Mouse (Mus musculus): ENCODE measurements around the gene Hsbp1. TPM values are rescaled to one million over a fixed set of nuclear protein-coding genes. Genes with fewer than 3 reads are reported as not detected.
A peak's percentile ranks its signal among the peaks of the same experiment; 100 is the strongest.
"Not testable (repeated sequence)": the region's sequence is repeated elsewhere in the genome, so short reads cannot be mapped to it uniquely, and the experiment has no call there.

The Hsbp1 gene
- 90.7 and 130 TPM in 2 replicates for polyA plus RNA-seq (2012; rRNA removed)

DNA sequence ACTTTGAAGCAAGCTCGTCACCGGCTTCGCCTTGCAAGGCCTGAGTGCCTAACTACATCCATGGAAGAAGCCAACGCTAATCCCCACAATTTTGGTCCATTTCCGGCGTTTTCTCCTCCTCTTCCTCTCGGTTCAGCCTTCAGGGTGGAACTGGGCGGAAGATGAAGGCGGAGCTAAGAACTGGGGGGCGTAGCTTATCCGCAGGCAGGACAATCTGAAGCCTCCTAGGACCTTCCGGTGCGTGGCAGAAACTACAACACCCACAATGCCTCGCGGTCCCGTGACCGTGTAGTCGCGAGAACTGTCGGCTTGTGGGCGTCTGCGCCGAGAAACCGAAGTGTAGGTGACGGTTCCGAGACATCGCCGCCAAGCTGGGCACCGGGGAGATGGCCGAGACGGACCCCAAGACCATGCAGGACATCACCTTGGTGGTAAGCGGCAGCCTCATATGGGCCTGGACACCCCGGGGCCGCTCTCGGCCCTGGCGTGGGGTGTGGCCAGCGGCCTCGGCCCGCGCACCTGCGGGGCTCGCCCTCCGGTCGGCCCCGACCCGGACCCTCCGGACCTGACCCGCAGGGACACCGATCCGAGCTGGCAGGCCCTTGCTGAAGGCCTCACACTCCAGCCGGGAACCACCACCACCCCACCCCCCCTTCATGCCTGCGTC is at the start of gene Hsbp1:
Hsbp1 (plus strand) TSS at position 299 of the 667 bp plus-strand sequence.
- peaks cover 3% of the 10 kb centered on the region; the same call in 1 of the 2 replicates for H3K4me1 ChIP-seq (ENCODE audit: control insufficient read depth, insufficient read depth, low read length)
- peak; percentile 88; the same call in 1 of the 2 replicates for TF ChIP-seq POLR2A (IDR thresholded peaks at IDR 0.05; ENCODE audit: borderline replicate concordance, extremely low read depth, low read depth, low read length)
- TF ChIP-seq CTCF (IDR thresholded peaks at IDR 0.05; ENCODE audit: insufficient read depth, low read length): no peak
- peak; percentile 99 for DNase-seq
- WGBS: 3% methylated on average over 52 of the region's 52 CpGs
- H3K4me3 ChIP-seq (replicated peaks; ENCODE audit: extremely low read depth, low read depth, low read length): peak within 1 kb of the TSS; percentile 94

DNA sequence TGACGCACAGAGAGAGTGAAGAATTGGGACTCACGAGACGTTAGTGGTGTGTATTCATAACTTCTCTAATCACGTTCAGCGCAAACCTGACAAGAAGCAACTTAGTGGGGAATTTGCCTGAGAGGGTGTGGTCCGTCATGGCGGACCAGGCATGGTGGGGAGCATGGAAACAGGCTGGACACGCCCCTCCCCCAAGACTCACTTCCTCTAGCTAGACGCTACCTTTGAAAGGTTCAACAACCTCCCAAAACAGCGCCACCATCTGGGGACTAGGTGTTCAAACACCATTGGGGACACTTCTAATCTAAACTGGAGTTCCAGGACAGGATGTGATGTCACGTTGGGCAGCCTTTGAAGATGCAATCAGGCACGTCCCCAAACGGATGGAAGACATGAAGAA is 48.8 kb upstream of the Hsbp1 start:
- Histone ChIP-seq H3K4me3 (replicated peaks; ENCODE audit: extremely low read depth, low read depth, low read length) (no peak overlapping the region), H3K4me1 (ENCODE audit: control insufficient read depth, insufficient read depth, low read length) (no peaks in the 10 kb centered on the region)
- DNase-seq: no peak
- 73% methylated on average over 13 of the region's 13 CpGs for WGBS
- TF ChIP-seq CTCF (IDR thresholded peaks at IDR 0.05; ENCODE audit: insufficient read depth, low read length) (no peak), POLR2A (IDR thresholded peaks at IDR 0.05; ENCODE audit: borderline replicate concordance, extremely low read depth, low read depth, low read length) (no peak)

DNA sequence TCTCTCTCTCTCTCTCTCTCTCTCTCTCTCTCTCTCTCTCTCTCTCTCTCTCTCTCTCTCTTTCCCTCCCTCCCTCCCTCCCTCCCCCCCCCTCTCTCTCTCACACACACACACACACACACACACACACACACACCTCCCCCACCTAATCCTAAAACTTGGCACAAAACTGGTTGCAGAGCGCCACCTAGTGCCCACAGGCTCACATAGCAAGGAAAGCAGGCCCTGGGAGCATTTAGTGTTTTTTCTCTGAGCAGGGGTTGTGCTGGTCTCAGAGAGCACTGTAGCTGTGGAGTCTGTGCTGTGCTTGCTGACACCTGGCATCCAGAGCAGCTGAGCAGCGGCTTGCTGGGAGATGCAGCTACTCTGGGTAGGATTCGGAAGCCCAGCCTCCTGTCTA is 46.5 kb upstream of the Hsbp1 start:
- TF ChIP-seq CTCF (IDR thresholded peaks at IDR 0.05; ENCODE audit: insufficient read depth, low read length): peak; percentile 85
- not testable (repeated sequence) for H3K4me3 ChIP-seq (replicated peaks; ENCODE audit: extremely low read depth, low read depth, low read length); H3K4me1 ChIP-seq (ENCODE audit: control insufficient read depth, insufficient read depth, low read length)
- 30% methylated on average over 3 of the region's 3 CpGs for WGBS
- DNase-seq: peak; percentile 36

DNA sequence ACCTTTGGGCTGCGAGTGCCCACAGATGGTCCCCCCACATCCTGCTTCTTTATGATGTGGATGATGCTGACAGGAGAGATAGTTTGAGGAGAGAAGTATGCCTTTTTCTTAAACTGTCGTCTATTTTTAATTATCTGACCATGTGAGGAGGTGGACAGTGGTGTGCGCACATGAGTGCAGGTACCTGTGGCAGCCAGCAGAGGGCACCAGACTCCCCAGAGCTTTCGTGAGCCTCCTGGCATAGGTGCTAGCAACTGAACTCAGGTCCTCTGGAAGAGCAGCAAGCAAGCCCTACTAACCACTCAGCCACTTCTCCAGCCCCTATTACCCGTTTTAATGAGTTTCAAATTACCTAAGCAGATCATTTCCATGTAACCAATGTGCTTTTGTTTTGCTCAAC is 44.0 kb upstream of the Hsbp1 start:
- 84% methylated on average over 5 of the region's 5 CpGs for WGBS
- Histone ChIP-seq H3K4me3 (replicated peaks; ENCODE audit: extremely low read depth, low read depth, low read length) (no peak overlapping the region), H3K4me1 (ENCODE audit: control insufficient read depth, insufficient read depth, low read length) (no peaks in the 10 kb centered on the region)
- TF ChIP-seq CTCF (IDR thresholded peaks at IDR 0.05; ENCODE audit: insufficient read depth, low read length) (no peak), POLR2A (IDR thresholded peaks at IDR 0.05; ENCODE audit: borderline replicate concordance, extremely low read depth, low read depth, low read length) (no peak)
- no peak for DNase-seq

GRCm38 (mm10) chr8:119304196-119304595 is 40.1 kb upstream of the Hsbp1 start:
- TF ChIP-seq CTCF (IDR thresholded peaks at IDR 0.05; ENCODE audit: insufficient read depth, low read length) (no peak), POLR2A (IDR thresholded peaks at IDR 0.05; ENCODE audit: borderline replicate concordance, extremely low read depth, low read depth, low read length) (no peak)
- H3K4me3 ChIP-seq (replicated peaks; ENCODE audit: extremely low read depth, low read depth, low read length): no peak overlapping the region
- no peak for DNase-seq
- no peaks in the 10 kb centered on the region for H3K4me1 ChIP-seq (ENCODE audit: control insufficient read depth, insufficient read depth, low read length)
- 68% methylated on average over 8 of the region's 8 CpGs for WGBS

GRCm38 (mm10) chr8:119311412-119311811 is 32.9 kb upstream of the Hsbp1 start:
- 23% methylated on average over 3 of the region's 3 CpGs for WGBS
- no peak for TF ChIP-seq CTCF (IDR thresholded peaks at IDR 0.05; ENCODE audit: insufficient read depth, low read length)
- no peak for TF ChIP-seq POLR2A (IDR thresholded peaks at IDR 0.05; ENCODE audit: borderline replicate concordance, extremely low read depth, low read depth, low read length)
- Histone ChIP-seq H3K4me1 (ENCODE audit: control insufficient read depth, insufficient read depth, low read length) (no peaks in the 10 kb centered on the region), H3K4me3 (replicated peaks; ENCODE audit: extremely low read depth, low read depth, low read length) (no peak overlapping the region)
- peak; percentile 14 for DNase-seq

GRCm38 (mm10) chr8:119323215-119323614 is 21.1 kb upstream of the Hsbp1 start:
- TF ChIP-seq POLR2A (IDR thresholded peaks at IDR 0.05; ENCODE audit: borderline replicate concordance, extremely low read depth, low read depth, low read length): no peak
- TF ChIP-seq CTCF (IDR thresholded peaks at IDR 0.05; ENCODE audit: insufficient read depth, low read length): no peak
- no peak for DNase-seq
- 45% methylated on average over 6 of the region's 6 CpGs for WGBS
- Histone ChIP-seq H3K4me3 (replicated peaks; ENCODE audit: extremely low read depth, low read depth, low read length) (no peak overlapping the region), H3K4me1 (ENCODE audit: control insufficient read depth, insufficient read depth, low read length) (no peaks in the 10 kb centered on the region)

GRCm38 (mm10) chr8:119339546-119339945 is 4.7 kb upstream of the Hsbp1 start:
- WGBS: 67% methylated on average over 4 of the region's 4 CpGs
- H3K4me1 ChIP-seq (ENCODE audit: control insufficient read depth, insufficient read depth, low read length): no peaks in the 10 kb centered on the region
- DNase-seq: no peak
- no peak overlapping the region for H3K4me3 ChIP-seq (replicated peaks; ENCODE audit: extremely low read depth, low read depth, low read length)
- TF ChIP-seq CTCF (IDR thresholded peaks at IDR 0.05; ENCODE audit: insufficient read depth, low read length) (no peak), POLR2A (IDR thresholded peaks at IDR 0.05; ENCODE audit: borderline replicate concordance, extremely low read depth, low read depth, low read length) (no peak)

GRCm38 (mm10) chr8:119343606-119344005 is 682 bp upstream of the Hsbp1 start:
- WGBS: 83% methylated on average over 3 of the region's 3 CpGs
- no peak overlapping the region for H3K4me3 ChIP-seq (replicated peaks; ENCODE audit: extremely low read depth, low read depth, low read length)
- DNase-seq: no peak
- TF ChIP-seq CTCF (IDR thresholded peaks at IDR 0.05; ENCODE audit: insufficient read depth, low read length): no peak
- no peak for TF ChIP-seq POLR2A (IDR thresholded peaks at IDR 0.05; ENCODE audit: borderline replicate concordance, extremely low read depth, low read depth, low read length)
- peaks cover 3% of the 10 kb centered on the region; the same call in 1 of the 2 replicates for H3K4me1 ChIP-seq (ENCODE audit: control insufficient read depth, insufficient read depth, low read length)

GRCm38 (mm10) chr8:119345029-119345682 is 868 bp downstream of the Hsbp1 start:
- peak overlapping the region; percentile 94 for H3K4me3 ChIP-seq (replicated peaks; ENCODE audit: extremely low read depth, low read depth, low read length)
- no peak for DNase-seq
- no peak for TF ChIP-seq POLR2A (IDR thresholded peaks at IDR 0.05; ENCODE audit: borderline replicate concordance, extremely low read depth, low read depth, low read length)
- TF ChIP-seq CTCF (IDR thresholded peaks at IDR 0.05; ENCODE audit: insufficient read depth, low read length): no peak
- H3K4me1 ChIP-seq (ENCODE audit: control insufficient read depth, insufficient read depth, low read length): peaks cover 3% of the 10 kb centered on the region; the same call in 1 of the 2 replicates
- WGBS: 37% methylated on average over 22 of the region's 22 CpGs
